Mouse (Mus musculus) 3134 (cell line): ENCODE data around the gene Rbm47.
"Not testable (repeated sequence)": the region's sequence is repeated elsewhere in the genome, so short reads cannot be mapped to it uniquely, and the experiment has no call there.

Experiments used
- DNase-seq: peaks from one replicate; pipeline ENCODE4 v3.0.0-alpha.2; 2011; ENCODE audit warnings: low spot score; ENCODE audit not compliant: insufficient read length; ENCODE audit errors: extremely low read depth

Gene Rbm47

GRCm38 (mm10) chr5:66034375-66035195 is 138.3 kb downstream of the Rbm47 start:
- no peak for DNase-seq

GRCm38 (mm10) chr5:66032826-66033225 is 140.1 kb downstream of the Rbm47 start:
- no peak for DNase-seq

- no peak for DNase-seq
Measured at GRCm38 (mm10) chr5:66031699-66032098, 141.2 kb downstream of the Rbm47 start.

- DNase-seq, result no peak
Measured at GRCm38 (mm10) chr5:66028232-66028631, 144.7 kb downstream of the Rbm47 start.

- no peak for DNase-seq
Measured at GRCm38 (mm10) chr5:66027206-66027605, 145.7 kb downstream of the Rbm47 start.

- DNase-seq, result no peak
Measured at GRCm38 (mm10) chr5:66026796-66027195, 146.1 kb downstream of the Rbm47 start.

- no peak for DNase-seq
Measured at GRCm38 (mm10) chr5:66015449-66015961, 157.4 kb downstream of the Rbm47 start.

- no peak for DNase-seq
Measured at GRCm38 (mm10) chr5:66014437-66014836, 158.5 kb downstream of the Rbm47 start.

- DNase-seq, result no peak
Measured at GRCm38 (mm10) chr5:66013999-66014398, 158.9 kb downstream of the Rbm47 start.

- DNase-seq, result no peak
Measured at GRCm38 (mm10) chr5:66008245-66008967, 164.5 kb downstream of the Rbm47 start.

- DNase-seq, result no peak
Measured at GRCm38 (mm10) chr5:66005041-66005678, 167.8 kb downstream of the Rbm47 start.

- DNase-seq, result no peak
Measured at GRCm38 (mm10) chr5:66004134-66004925, 168.6 kb downstream of the Rbm47 start, which contains the start of gene 9130230L23Rik. Gene 9130230L23Rik (minus strand): TSS chr5:66004285.

- DNase-seq, result no peak
Measured at GRCm38 (mm10) chr5:66001232-66001631, 171.7 kb downstream of the Rbm47 start.

GRCm38 (mm10) chr5:66000567-66001125 is 172.3 kb downstream of the Rbm47 start:
- DNase-seq, result no peak

- no peak for DNase-seq
Measured at GRCm38 (mm10) chr5:66000074-66000473, 172.8 kb downstream of the Rbm47 start.

- no peak for DNase-seq
Measured at GRCm38 (mm10) chr5:65999106-65999505, 173.8 kb downstream of the Rbm47 start.

GRCm38 (mm10) chr5:65997813-65998212 is 175.1 kb downstream of the Rbm47 start:
- no peak for DNase-seq

- no peak for DNase-seq
Measured at GRCm38 (mm10) chr5:65994643-65995042, 178.3 kb downstream of the Rbm47 start.

- peak; percentile 71 for DNase-seq
Measured at GRCm38 (mm10) chr5:65991191-65991590, 181.7 kb downstream of the Rbm47 start.

- DNase-seq, result not testable (repeated sequence)
Measured at GRCm38 (mm10) chr5:65987004-65987403, 185.9 kb downstream of the Rbm47 start.
